Mouse (Mus musculus) neural tube, embryonic 12.5 days (tissue): ENCODE measurements around the gene Lamtor5. TPM values are rescaled to one million over a fixed set of nuclear protein-coding genes. Genes with fewer than 3 reads are reported as not detected.

Source experiments
- ATAC-seq: fragments of 200-750 bp; cut with Nextera tagmentation; 2 replicates; pipeline ENCODE4 v1.8.0; 2017; ENCODE audit warnings: low read depth, mild to moderate bottlenecking, moderate TSS enrichment, moderate library complexity; ENCODE audit not compliant: low FRiP score
- H3K27ac ChIP-seq: fragments of 300-500 bp; sonication (generic); 2 replicates; pipeline ENCODE4 v1.5.1; 2016
- H3K27me3 ChIP-seq: fragments of 300-500 bp; sonication (generic); replicated peaks from 2 replicates; pipeline ENCODE4 v1.6.1; 2016; ENCODE audit warnings: mild to moderate bottlenecking
- H3K36me3 ChIP-seq: fragments of 300-500 bp; sonication (generic); 2 replicates; pipeline ENCODE4 v1.6.1; 2016; ENCODE audit warnings: mild to moderate bottlenecking
- H3K4me1 ChIP-seq: fragments of 300-500 bp; sonication (generic); 2 replicates; pipeline ENCODE4 v1.6.1; 2016
- H3K4me2 ChIP-seq: fragments of 300-500 bp; sonication (generic); replicated peaks from 2 replicates; pipeline ENCODE4 v1.6.1; 2016; ENCODE audit warnings: mild to moderate bottlenecking
- H3K4me3 ChIP-seq: fragments of 300-500 bp; sonication (generic); 2 replicates; pipeline ENCODE4 v1.5.1; 2016
- H3K9ac ChIP-seq: fragments of 300-500 bp; sonication (generic); 2 replicates; pipeline ENCODE4 v1.6.1; 2016; ENCODE audit warnings: mild to moderate bottlenecking
- H3K9me3 ChIP-seq: fragments of 300-500 bp; sonication (generic); 2 replicates; pipeline ENCODE4 v1.6.1; 2016; ENCODE audit warnings: mild to moderate bottlenecking
- WGBS: fragments of 180-500 bp; shearing (Covaris S2); methylation state at CpG from one replicate; pipeline ENCODE4 v1.1.7; 2016; 5-methylcytosine and 5-hydroxymethylcytosine counted together
- polyA plus RNA-seq: library from polyadenylated mRNA; unstranded; fragments of >200 nt; fragmentation: Nextera tagmentation; extraction: Ambion mirVana; gene quantifications from 2 replicates; pipeline ENCODE4 v1.2.1, GENCODE M21; 2016

Lamtor5 gene
- polyA plus RNA-seq, result 182 and 190 TPM in 2 replicates

DNA sequence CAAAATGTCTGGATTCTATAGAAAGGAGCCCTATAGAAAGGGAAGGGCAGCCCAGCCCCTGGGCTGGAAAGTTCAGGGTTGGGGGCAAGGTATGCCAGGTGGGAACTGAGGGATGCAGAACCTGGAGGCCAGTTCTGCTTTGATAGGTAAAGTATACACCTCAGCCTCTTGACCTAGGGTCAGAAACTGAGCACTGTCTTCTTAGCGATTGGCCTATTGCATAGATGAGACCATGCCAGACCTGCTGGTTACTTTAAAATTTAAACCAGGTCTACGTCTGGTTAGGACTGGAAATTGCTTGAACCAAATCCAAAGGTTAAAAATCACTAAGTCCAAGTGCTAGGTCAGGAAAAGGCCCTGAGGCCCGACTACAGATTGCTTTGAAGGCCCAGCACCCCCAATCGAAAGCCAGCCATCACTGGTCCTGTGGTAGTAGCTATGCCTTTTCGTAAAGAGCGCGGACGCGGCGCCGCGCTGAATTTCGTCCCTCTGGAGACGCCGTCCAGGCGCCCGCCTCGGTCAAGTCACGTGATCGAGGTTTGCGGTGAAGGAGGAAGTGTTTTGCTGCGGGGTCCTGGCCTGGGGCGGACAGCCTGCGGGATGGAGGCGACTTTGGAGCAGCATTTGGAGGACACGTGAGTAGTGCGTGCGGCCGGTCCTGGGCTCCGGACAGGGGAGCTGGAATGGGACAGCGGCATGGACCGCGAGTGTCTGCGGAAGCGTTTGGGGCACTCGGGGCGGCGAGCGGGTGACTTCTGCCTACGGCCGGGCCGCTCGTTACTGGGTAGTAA, at the start of gene Lamtor5:
Gene Lamtor5 (plus strand): TSS at position 380 of the 791 bp plus-strand sequence.
- Histone ChIP-seq H3K27ac (no peak within 1 kb of the TSS), H3K9ac (peak within 1 kb of the TSS; percentile 61), H3K4me3 (peak within 1 kb of the TSS; percentile 68), H3K4me1 (peaks cover 8% of the 10 kb centered on the region), H3K4me2 (peak within 1 kb of the TSS; percentile 75), H3K9me3 (no peaks in the 10 kb centered on the region), H3K27me3 (no peaks in the 10 kb centered on the region), H3K36me3 (peaks cover 14% of the 10 kb centered on the region)
- WGBS, result 3% methylated on average over 43 of the region's 43 CpGs
- ATAC-seq, result peak; percentile 86

DNA sequence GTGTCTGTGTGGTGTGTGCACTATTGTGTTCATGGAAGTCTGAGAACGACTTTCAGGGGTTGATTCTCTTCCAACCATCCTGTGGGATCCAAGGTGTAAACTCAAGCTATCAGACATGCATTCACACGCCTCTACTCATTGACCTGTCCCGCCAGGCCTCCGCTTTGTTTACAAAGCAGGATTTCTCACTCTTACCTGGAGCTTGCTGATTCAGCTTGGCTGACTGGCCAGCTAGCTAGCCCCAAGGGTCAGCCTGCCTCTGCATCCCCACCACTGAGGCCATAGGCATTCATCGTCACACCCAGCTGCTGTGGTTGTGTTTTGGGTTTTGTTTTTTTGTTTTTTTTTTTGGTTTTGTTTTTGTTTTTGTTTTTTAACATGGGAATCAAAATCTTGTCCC, 49.4 kb upstream of the Lamtor5 start:
- ATAC-seq, result no peak
- no peak overlapping the region for H3K9ac ChIP-seq
- no peaks in the 10 kb centered on the region for H3K9me3 ChIP-seq
- H3K4me1 ChIP-seq, result no peaks in the 10 kb centered on the region
- no peak overlapping the region for H3K4me2 ChIP-seq
- no peak overlapping the region for H3K27ac ChIP-seq
- H3K36me3 ChIP-seq, result no peaks in the 10 kb centered on the region
- no peaks in the 10 kb centered on the region for H3K27me3 ChIP-seq
- H3K4me3 ChIP-seq, result no peak overlapping the region
- WGBS, result 85% methylated on average over 5 of the region's 5 CpGs

DNA sequence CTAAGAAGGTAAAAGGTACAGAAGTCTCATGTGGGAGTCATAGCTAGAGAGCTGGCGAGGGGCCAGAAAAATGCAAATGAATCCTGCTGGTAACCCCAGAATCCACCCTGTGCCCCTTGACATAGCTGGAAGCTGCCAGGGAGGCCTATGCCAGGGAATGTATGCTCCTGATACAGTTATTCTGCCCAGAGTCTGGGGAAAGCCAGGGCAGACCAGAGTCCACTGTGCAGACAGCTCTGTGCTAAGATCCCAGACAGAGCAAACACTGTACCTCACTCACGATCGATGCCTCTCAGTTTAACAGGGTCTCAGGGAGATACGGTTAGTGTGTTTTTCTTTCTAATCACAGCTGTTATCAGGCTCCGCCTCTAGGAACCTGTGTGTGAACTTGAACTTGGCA, 48.8 kb upstream of the Lamtor5 start:
- H3K9me3 ChIP-seq, result no peaks in the 10 kb centered on the region
- no peak overlapping the region for H3K27ac ChIP-seq
- H3K4me3 ChIP-seq, result no peak overlapping the region
- WGBS, result 75% methylated on average over 5 of the region's 5 CpGs
- no peaks in the 10 kb centered on the region for H3K36me3 ChIP-seq
- no peak overlapping the region for H3K9ac ChIP-seq
- no peak overlapping the region for H3K4me2 ChIP-seq
- no peaks in the 10 kb centered on the region for H3K4me1 ChIP-seq
- no peak for ATAC-seq
- H3K27me3 ChIP-seq, result no peaks in the 10 kb centered on the region

DNA sequence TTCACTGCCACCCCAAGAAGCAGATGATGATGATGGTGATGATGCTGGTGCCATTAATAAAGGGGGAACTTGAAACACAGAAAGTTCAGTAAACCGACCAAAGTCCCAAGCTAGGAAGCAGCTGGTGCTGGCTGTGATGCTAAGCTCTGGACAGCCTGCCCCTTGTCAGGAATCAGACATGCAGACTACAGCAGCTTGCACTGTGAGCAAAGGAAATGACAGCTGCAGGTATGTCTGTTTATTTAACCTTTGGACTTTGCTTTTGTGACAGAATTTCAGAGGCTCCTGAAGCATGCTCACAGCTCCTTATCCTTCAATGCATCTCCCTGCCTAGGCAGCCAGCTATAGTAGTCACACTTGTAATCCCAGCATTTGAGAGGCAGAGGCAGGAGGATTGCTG, 48.1 kb upstream of the Lamtor5 start, which contains the start of gene A630076J17Rik:
Gene A630076J17Rik (plus strand): TSS at position 88 of the 400 bp plus-strand sequence.
- 57% methylated on average over 1 of the region's 1 CpGs for WGBS
- no peaks in the 10 kb centered on the region for H3K4me1 ChIP-seq
- H3K27me3 ChIP-seq, result no peaks in the 10 kb centered on the region
- ATAC-seq, result no peak
- no peaks in the 10 kb centered on the region for H3K36me3 ChIP-seq
- H3K4me3 ChIP-seq, result no peak within 1 kb of the TSS
- no peak within 1 kb of the TSS for H3K27ac ChIP-seq
- no peaks in the 10 kb centered on the region for H3K9me3 ChIP-seq
- no peak within 1 kb of the TSS for H3K4me2 ChIP-seq
- H3K9ac ChIP-seq, result no peak within 1 kb of the TSS

- WGBS, result 59% methylated on average over 4 of the region's 4 CpGs
- no peaks in the 10 kb centered on the region for H3K36me3 ChIP-seq
- no peak overlapping the region for H3K27ac ChIP-seq
- H3K4me3 ChIP-seq, result no peak overlapping the region
- no peaks in the 10 kb centered on the region for H3K9me3 ChIP-seq
- no peaks in the 10 kb centered on the region for H3K4me1 ChIP-seq
- no peak overlapping the region for H3K4me2 ChIP-seq
- no peaks in the 10 kb centered on the region for H3K27me3 ChIP-seq
- ATAC-seq, result no peak
- H3K9ac ChIP-seq, result no peak overlapping the region
Measured at GRCm38 (mm10) chr3:107231202-107231601, 47.5 kb upstream of the Lamtor5 start.

DNA sequence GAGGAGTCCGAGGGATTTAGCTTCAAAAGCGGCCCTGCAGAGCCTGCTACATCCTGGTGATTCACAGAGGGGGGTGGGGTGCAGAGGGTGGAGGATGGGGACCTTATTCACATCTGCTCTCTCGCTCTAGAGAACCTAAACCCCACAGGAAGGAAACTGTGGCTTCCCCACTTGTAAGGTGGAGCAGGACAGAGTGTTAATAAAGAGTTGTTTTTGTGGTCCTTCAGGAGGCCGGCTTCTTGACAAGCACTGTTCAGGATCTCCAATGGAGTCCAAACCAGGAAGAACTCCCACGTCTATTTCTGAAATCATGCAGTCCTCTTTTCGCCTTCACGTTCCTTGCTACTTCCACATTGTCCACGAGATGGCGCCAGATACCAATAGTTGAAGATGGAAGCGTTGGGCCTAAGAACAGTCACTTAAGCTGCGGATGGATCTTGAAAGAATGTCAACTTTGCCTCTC, 45.3 kb upstream of the Lamtor5 start:
- H3K36me3 ChIP-seq, result no peaks in the 10 kb centered on the region
- H3K4me1 ChIP-seq, result no peaks in the 10 kb centered on the region
- no peaks in the 10 kb centered on the region for H3K9me3 ChIP-seq
- ATAC-seq, result peak; percentile 33; the same call in 1 of the 2 replicates
- H3K9ac ChIP-seq, result no peak overlapping the region
- no peak overlapping the region for H3K27ac ChIP-seq
- no peak overlapping the region for H3K4me2 ChIP-seq
- WGBS, result 8% methylated on average over 11 of the region's 11 CpGs
- no peaks in the 10 kb centered on the region for H3K27me3 ChIP-seq
- H3K4me3 ChIP-seq, result no peak overlapping the region

DNA sequence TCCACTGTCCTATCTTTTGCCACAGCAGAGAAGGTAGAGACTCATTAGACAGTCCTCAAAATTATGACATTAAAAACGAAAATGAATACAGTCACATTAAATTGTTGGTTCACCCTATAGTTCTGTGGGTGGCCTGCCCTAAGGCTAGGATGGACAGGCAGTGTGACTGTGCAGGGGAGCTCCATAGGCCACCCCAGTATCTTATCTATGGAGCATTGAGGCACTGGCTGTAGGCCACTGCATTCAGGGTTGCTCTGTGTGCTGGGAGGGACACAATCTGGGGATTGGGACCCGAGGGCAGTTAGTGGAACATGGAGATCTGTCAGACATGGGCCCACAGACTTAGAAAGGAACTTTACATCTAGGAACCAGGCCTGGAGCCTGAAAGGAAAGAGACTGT, 44.7 kb upstream of the Lamtor5 start:
- Histone ChIP-seq H3K27me3 (no peaks in the 10 kb centered on the region), H3K4me1 (no peaks in the 10 kb centered on the region), H3K9ac (no peak overlapping the region), H3K4me2 (no peak overlapping the region), H3K9me3 (no peaks in the 10 kb centered on the region), H3K4me3 (no peak overlapping the region), H3K27ac (no peak overlapping the region), H3K36me3 (no peaks in the 10 kb centered on the region)
- 23% methylated on average over 2 of the region's 2 CpGs for WGBS
- ATAC-seq, result peak; percentile 8; the same call in 1 of the 2 replicates

- Histone ChIP-seq H3K27ac (no peak overlapping the region), H3K9me3 (no peaks in the 10 kb centered on the region), H3K4me2 (no peak overlapping the region), H3K27me3 (no peaks in the 10 kb centered on the region), H3K4me3 (no peak overlapping the region), H3K9ac (no peak overlapping the region), H3K4me1 (no peaks in the 10 kb centered on the region), H3K36me3 (no peaks in the 10 kb centered on the region)
- no peak for ATAC-seq
- 48% methylated on average over 2 of the region's 2 CpGs for WGBS
Measured at GRCm38 (mm10) chr3:107238051-107238450, 40.6 kb upstream of the Lamtor5 start.

DNA sequence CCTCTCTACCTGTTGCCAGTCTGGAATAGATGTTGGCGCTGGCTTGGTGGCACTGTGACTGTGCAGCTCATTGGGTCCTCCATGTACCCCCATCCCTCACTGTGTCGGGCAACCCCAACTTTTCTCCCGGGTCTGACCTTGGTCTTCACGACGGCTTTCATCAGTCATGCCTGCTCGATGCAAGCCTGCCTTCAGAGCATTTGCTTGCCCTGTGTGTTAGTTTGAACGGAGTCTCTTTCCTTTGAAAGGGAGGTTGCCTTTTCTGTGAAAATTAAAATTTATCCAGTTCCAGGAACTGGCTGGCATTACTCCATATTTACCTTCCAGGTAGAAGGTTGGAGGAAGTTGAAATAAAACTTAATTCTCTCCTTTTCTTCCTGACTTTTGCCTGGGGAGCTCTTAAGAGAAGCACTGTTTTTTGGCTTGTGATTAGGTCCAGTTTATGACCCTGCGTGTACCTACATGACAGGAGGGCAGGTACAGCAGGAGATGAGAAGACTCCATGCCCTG, 40.1 kb upstream of the Lamtor5 start:
- H3K27me3 ChIP-seq, result no peaks in the 10 kb centered on the region
- H3K9me3 ChIP-seq, result no peaks in the 10 kb centered on the region
- 90% methylated on average over 8 of the region's 8 CpGs for WGBS
- H3K36me3 ChIP-seq, result no peaks in the 10 kb centered on the region
- H3K9ac ChIP-seq, result no peak overlapping the region
- H3K4me1 ChIP-seq, result no peaks in the 10 kb centered on the region
- no peak for ATAC-seq
- H3K4me3 ChIP-seq, result no peak overlapping the region
- no peak overlapping the region for H3K27ac ChIP-seq
- no peak overlapping the region for H3K4me2 ChIP-seq

GRCm38 (mm10) chr3:107239607-107240006, 39.1 kb upstream of the Lamtor5 start, which contains the start of gene Prok1:
Prok1 (minus strand) TSS chr3:107239707.
- WGBS, result 91% methylated on average over 9 of the region's 9 CpGs
- H3K36me3 ChIP-seq, result no peaks in the 10 kb centered on the region
- H3K27ac ChIP-seq, result no peak within 1 kb of the TSS
- no peak within 1 kb of the TSS for H3K4me2 ChIP-seq
- no peaks in the 10 kb centered on the region for H3K27me3 ChIP-seq
- H3K9me3 ChIP-seq, result no peaks in the 10 kb centered on the region
- H3K4me3 ChIP-seq, result no peak within 1 kb of the TSS
- ATAC-seq, result no peak
- no peak within 1 kb of the TSS for H3K9ac ChIP-seq
- no peaks in the 10 kb centered on the region for H3K4me1 ChIP-seq

GRCm38 (mm10) chr3:107241389-107242094, 37.1 kb upstream of the Lamtor5 start:
- H3K4me2 ChIP-seq, result no peak overlapping the region
- WGBS, result 47% methylated on average over 14 of the region's 14 CpGs
- no peak overlapping the region for H3K27ac ChIP-seq
- no peaks in the 10 kb centered on the region for H3K27me3 ChIP-seq
- H3K9ac ChIP-seq, result no peak overlapping the region
- H3K36me3 ChIP-seq, result no peaks in the 10 kb centered on the region
- no peak overlapping the region for H3K4me3 ChIP-seq
- H3K9me3 ChIP-seq, result no peaks in the 10 kb centered on the region
- ATAC-seq, result no peak
- no peaks in the 10 kb centered on the region for H3K4me1 ChIP-seq

- Histone ChIP-seq H3K4me3 (no peak overlapping the region), H3K4me1 (no peaks in the 10 kb centered on the region), H3K9ac (no peak overlapping the region), H3K4me2 (no peak overlapping the region), H3K27me3 (no peaks in the 10 kb centered on the region), H3K9me3 (no peaks in the 10 kb centered on the region), H3K27ac (no peak overlapping the region), H3K36me3 (no peaks in the 10 kb centered on the region)
- WGBS, result 83% methylated on average over 6 of the region's 6 CpGs
- ATAC-seq, result no peak
Measured at GRCm38 (mm10) chr3:107246876-107247275, 31.8 kb upstream of the Lamtor5 start.
